Mouse (Mus musculus) heart, postnatal 0 days (tissue): ENCODE data around the gene Rnf7. TPM values are rescaled to one million over a fixed set of nuclear protein-coding genes. Genes with fewer than 3 reads are reported as not detected.
A peak's percentile ranks its signal among the peaks of the same experiment; 100 is the strongest.

Experiments used
- ATAC-seq: fragments of 200-750 bp; cut with Nextera tagmentation; 2 replicates; pipeline ENCODE4 v1.8.0; 2017; ENCODE audit warnings: low read depth, moderate number of reproducible peaks, moderate library complexity; ENCODE audit not compliant: insufficient read depth
- DNase-seq: peaks from one replicate; pipeline ENCODE4 v3.0.0-alpha.2; 2016; ENCODE audit warnings: low spot score
- H3K27ac ChIP-seq: fragments of 300-500 bp; sonication (generic); 2 replicates; pipeline ENCODE4 v1.5.1; 2014; ENCODE audit warnings: low read depth, mild to moderate bottlenecking
- H3K27me3 ChIP-seq: fragments of 300-500 bp; sonication (generic); 2 replicates; pipeline ENCODE4 v1.6.1; 2014; ENCODE audit warnings: low read length, mixed read lengths; ENCODE audit not compliant: control insufficient read depth, insufficient read depth
- H3K36me3 ChIP-seq: fragments of 300-500 bp; sonication (generic); replicated peaks from 2 replicates; pipeline ENCODE4 v1.6.1; 2014; ENCODE audit warnings: low read length, mixed read lengths; ENCODE audit not compliant: control insufficient read depth, insufficient read depth
- H3K4me1 ChIP-seq: fragments of 300-500 bp; sonication (generic); 2 replicates; pipeline ENCODE4 v1.6.1; 2014; ENCODE audit warnings: antibody characterized with exemption; ENCODE audit not compliant: control insufficient read depth, insufficient read depth
- H3K4me2 ChIP-seq: fragments of 300-500 bp; sonication (generic); 2 replicates; pipeline ENCODE4 v1.6.1; 2014; ENCODE audit warnings: low read depth, mild to moderate bottlenecking, low read length, moderate library complexity
- H3K4me3 ChIP-seq: fragments of 300-500 bp; sonication (generic); 2 replicates; pipeline ENCODE4 v1.5.1; 2014; ENCODE audit warnings: low read depth, low read length
- H3K9ac ChIP-seq: fragments of 300-500 bp; sonication (generic); replicated peaks from 2 replicates; pipeline ENCODE4 v1.6.1; 2014; ENCODE audit warnings: low read depth, low read length, mixed read lengths
- H3K9me3 ChIP-seq: fragments of 300-500 bp; sonication (generic); replicated peaks from 2 replicates; pipeline ENCODE4 v1.6.1; 2016; ENCODE audit warnings: low read length; ENCODE audit not compliant: control insufficient read depth
- CTCF ChIP-seq: IDR thresholded peaks from 2 replicates; pipeline ENCODE4 v1.5.1; 2016; ENCODE audit warnings: antibody characterized with exemption, control low read depth, low read depth
- EP300 ChIP-seq: IDR thresholded peaks from 2 replicates; pipeline ENCODE4 v1.6.1; 2016; ENCODE audit warnings: antibody characterized with exemption, low read depth
- WGBS: fragments of 180-500 bp; shearing (Covaris S2); extraction: QIAGEN DNeasy Blood & Tissue Kit; methylation state at CpG from one replicate; pipeline ENCODE4 v1.1.7; 2014; 5-methylcytosine and 5-hydroxymethylcytosine counted together
- polyA plus RNA-seq: library from polyadenylated mRNA; unstranded; fragments of >200 nt; fragmentation: Nextera tagmentation; extraction: Ambion mirVana; gene quantifications from 2 replicates; pipeline ENCODE4 v1.2.1, GENCODE M21; 2015
- total RNA-seq: library from RNA; depleted of rRNA; stranded (reverse); fragments of >200 nt; gene quantifications from 2 replicates; pipeline ENCODE4 v1.2.3, GENCODE M21; 2014; ENCODE audit warnings: low replicate concordance

Gene Rnf7
- total and polyA plus RNA-seq, 2 experiments from 2014 or later: 199 to 762 TPM

- Histone ChIP-seq H3K27me3 (no peaks in the 10 kb centered on the region), H3K9me3 (no peaks in the 10 kb centered on the region), H3K27ac (peak overlapping the region; percentile 91), H3K4me2 (peak overlapping the region; percentile 86), H3K4me3 (peak overlapping the region; percentile 56), H3K36me3 (no peaks in the 10 kb centered on the region), H3K9ac (peak overlapping the region; percentile 80), H3K4me1 (peaks cover 31% of the 10 kb centered on the region)
- DNase-seq (peak; percentile 85), ATAC-seq (peak; percentile 85)
- no peak for TF ChIP-seq CTCF
- TF ChIP-seq EP300: peak; percentile 96
- WGBS: 0% methylated on average over 25 of the region's 25 CpGs
Observed at GRCm38 (mm10) chr9:96437805-96438333, 40.6 kb downstream of the Rnf7 start.

GRCm38 (mm10) chr9:96436901-96437804 is 41.3 kb downstream of the Rnf7 start:
- H3K36me3 ChIP-seq: no peaks in the 10 kb centered on the region
- no peaks in the 10 kb centered on the region for H3K27me3 ChIP-seq
- peak overlapping the region; percentile 80 for H3K9ac ChIP-seq
- peak overlapping the region; percentile 56 for H3K4me3 ChIP-seq
- peaks cover 35% of the 10 kb centered on the region for H3K4me1 ChIP-seq
- ATAC-seq (peak; percentile 53), DNase-seq (peak; percentile 43)
- H3K27ac ChIP-seq: peak overlapping the region; percentile 91
- 6% methylated on average over 28 of the region's 28 CpGs for WGBS
- peak overlapping the region; percentile 86 for H3K4me2 ChIP-seq
- TF ChIP-seq CTCF (no peak), EP300 (no peak)
- no peaks in the 10 kb centered on the region for H3K9me3 ChIP-seq

- TF ChIP-seq CTCF: no peak
- no peak overlapping the region for H3K4me3 ChIP-seq
- ATAC-seq: no peak
- H3K27me3 ChIP-seq: no peaks in the 10 kb centered on the region
- peaks cover 28% of the 10 kb centered on the region for H3K4me1 ChIP-seq
- no peak overlapping the region for H3K9ac ChIP-seq
- H3K27ac ChIP-seq: no peak overlapping the region
- DNase-seq: no peak
- H3K36me3 ChIP-seq: no peaks in the 10 kb centered on the region
- no peaks in the 10 kb centered on the region for H3K9me3 ChIP-seq
- WGBS: 70% methylated on average over 3 of the region's 3 CpGs
- no peak overlapping the region for H3K4me2 ChIP-seq
Observed at GRCm38 (mm10) chr9:96432575-96432974, 45.9 kb downstream of the Rnf7 start.

- Histone ChIP-seq H3K9ac (no peak overlapping the region), H3K4me3 (no peak overlapping the region), H3K4me1 (peaks cover 13% of the 10 kb centered on the region), H3K4me2 (no peak overlapping the region), H3K36me3 (no peaks in the 10 kb centered on the region), H3K27ac (no peak overlapping the region), H3K9me3 (no peaks in the 10 kb centered on the region), H3K27me3 (no peaks in the 10 kb centered on the region)
- no peak for TF ChIP-seq EP300
- no peak for TF ChIP-seq CTCF
- 70% methylated on average over 3 of the region's 3 CpGs for WGBS
- no peak for DNase-seq
- ATAC-seq: no peak
Observed at GRCm38 (mm10) chr9:96431081-96431480, 47.4 kb downstream of the Rnf7 start.

GRCm38 (mm10) chr9:96428336-96429046 is 50.0 kb downstream of the Rnf7 start:
- ATAC-seq: no peak
- Histone ChIP-seq H3K4me2 (no peak overlapping the region), H3K9ac (no peak overlapping the region), H3K4me1 (peaks cover 4% of the 10 kb centered on the region; the same call in 1 of the 2 replicates), H3K27me3 (no peaks in the 10 kb centered on the region), H3K36me3 (no peaks in the 10 kb centered on the region), H3K4me3 (no peak overlapping the region), H3K9me3 (no peaks in the 10 kb centered on the region), H3K27ac (peak overlapping the region; percentile 25; the same call in 1 of the 2 replicates)
- 69% methylated on average over 17 of the region's 17 CpGs for WGBS
- no peak for TF ChIP-seq EP300
- no peak for TF ChIP-seq CTCF
- DNase-seq: peak; percentile 32
